Mouse (Mus musculus): Measurements from ENCODE around the gene Eif4e3.

GRCm38 (mm10) chr6:99663232-99663631 is 3.3 kb downstream of the Eif4e3 start:
- no peak for TF ChIP-seq EP300 (IDR thresholded peaks at IDR 0.05; ENCODE audit: low read depth)
- no peak for TF ChIP-seq CTCF (IDR thresholded peaks at IDR 0.05; ENCODE audit: low read depth)
